Mouse (Mus musculus) embryonic facial prominence, embryonic 13.5 days (tissue): ENCODE data around the gene Patj. TPM values are rescaled to one million over a fixed set of nuclear protein-coding genes. Genes with fewer than 3 reads are reported as not detected.

Experiments
- ATAC-seq: fragments of 200-750 bp; cut with Nextera tagmentation; 2 replicates; pipeline ENCODE4 v1.8.0; 2017; ENCODE audit warnings: low read depth; ENCODE audit not compliant: insufficient number of reproducible peaks, insufficient read depth, low FRiP score, low TSS enrichment
- H3K27ac ChIP-seq: fragments of 300-500 bp; sonication (generic); 2 replicates; pipeline ENCODE4 v1.5.1; 2015; ENCODE audit warnings: moderate library complexity, mild to moderate bottlenecking, inconsistent platforms
- H3K27me3 ChIP-seq: fragments of 300-500 bp; sonication (generic); 2 replicates; pipeline ENCODE4 v1.6.1; 2015; ENCODE audit warnings: mild to moderate bottlenecking, inconsistent platforms
- H3K36me3 ChIP-seq: fragments of 300-500 bp; sonication (generic); 2 replicates; pipeline ENCODE4 v1.6.1; 2015; ENCODE audit warnings: mild to moderate bottlenecking, inconsistent platforms
- H3K4me1 ChIP-seq: fragments of 300-500 bp; sonication (generic); 2 replicates; pipeline ENCODE4 v1.6.1; 2015; ENCODE audit warnings: inconsistent platforms
- H3K4me2 ChIP-seq: fragments of 300-500 bp; sonication (generic); 2 replicates; pipeline ENCODE4 v1.6.1; 2015; ENCODE audit warnings: moderate library complexity, mild to moderate bottlenecking, inconsistent platforms
- H3K4me3 ChIP-seq: fragments of 300-500 bp; sonication (generic); 2 replicates; pipeline ENCODE4 v1.5.1; 2015; ENCODE audit warnings: mild to moderate bottlenecking, inconsistent platforms
- H3K9ac ChIP-seq: fragments of 300-500 bp; sonication (generic); 2 replicates; pipeline ENCODE4 v1.6.1; 2015; ENCODE audit warnings: mild to moderate bottlenecking, inconsistent platforms
- H3K9me3 ChIP-seq: fragments of 300-500 bp; sonication (generic); 2 replicates; pipeline ENCODE4 v1.6.1; 2016; ENCODE audit warnings: inconsistent platforms
- WGBS: fragments of 180-500 bp; shearing (Covaris S2); methylation state at CpG from one replicate; pipeline ENCODE4 v1.1.7; 2015; ENCODE audit warnings: mixed read lengths; 5-methylcytosine and 5-hydroxymethylcytosine counted together
- polyA plus RNA-seq: library from polyadenylated mRNA; unstranded; fragments of >200 nt; fragmentation: Nextera tagmentation; extraction: Ambion mirVana; gene quantifications from 2 replicates; pipeline ENCODE4 v1.2.1, GENCODE M21; 2015

The Patj gene
- polyA plus RNA-seq, 1 experiment from 2014 or later = 12.9 TPM

DNA sequence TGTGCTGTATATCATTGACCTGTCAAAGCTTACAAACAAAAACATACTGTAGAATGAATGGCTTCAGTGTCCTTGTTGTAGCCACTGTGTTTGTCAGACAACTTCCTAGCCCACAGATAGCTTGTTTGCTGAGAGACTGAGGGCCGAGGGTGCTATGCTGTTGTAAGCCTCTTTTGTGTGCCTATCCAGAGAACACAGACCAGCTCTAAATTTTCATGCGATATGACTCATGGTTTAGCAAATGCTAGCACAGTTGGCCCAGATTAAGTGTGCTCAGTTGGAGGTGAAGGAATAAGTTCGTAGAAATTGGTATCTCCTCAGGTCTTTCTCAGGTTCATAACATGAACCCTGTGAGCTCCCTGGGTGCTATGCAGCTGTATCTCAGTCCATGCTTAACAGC is 82.4 kb downstream of the Patj start:
- H3K27ac ChIP-seq = no peak overlapping the region
- H3K4me1 ChIP-seq = no peaks in the 10 kb centered on the region
- no peak overlapping the region for H3K4me2 ChIP-seq
- WGBS = 63% methylated on average over 3 of the region's 3 CpGs
- no peaks in the 10 kb centered on the region for H3K27me3 ChIP-seq
- H3K9me3 ChIP-seq = no peaks in the 10 kb centered on the region
- H3K9ac ChIP-seq = no peak overlapping the region
- H3K4me3 ChIP-seq = no peak overlapping the region
- ATAC-seq = no peak
- no peaks in the 10 kb centered on the region for H3K36me3 ChIP-seq

DNA sequence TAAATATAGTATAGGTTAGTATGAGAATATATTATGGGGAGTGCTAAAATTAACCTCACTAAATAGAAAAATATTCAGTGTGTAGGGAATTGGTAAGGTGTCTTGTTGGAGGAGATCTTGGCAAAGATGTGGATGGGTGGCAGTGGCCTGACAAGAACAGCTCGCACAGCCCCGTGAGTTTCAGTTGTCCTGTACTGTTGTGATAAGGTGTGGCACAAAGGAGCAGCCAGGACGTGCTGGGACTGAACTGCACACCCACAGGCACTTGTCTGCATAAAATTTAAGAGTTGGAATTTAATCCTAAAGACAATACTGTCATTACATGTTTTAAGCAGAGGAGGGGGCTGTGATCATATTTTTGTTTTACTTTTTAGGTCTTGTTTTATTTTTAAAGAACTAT is 90.9 kb downstream of the Patj start:
- H3K4me3 ChIP-seq = no peak overlapping the region
- no peaks in the 10 kb centered on the region for H3K4me1 ChIP-seq
- WGBS = 70% methylated on average over 3 of the region's 3 CpGs
- no peaks in the 10 kb centered on the region for H3K9me3 ChIP-seq
- H3K4me2 ChIP-seq = no peak overlapping the region
- H3K36me3 ChIP-seq = no peaks in the 10 kb centered on the region
- H3K9ac ChIP-seq = no peak overlapping the region
- no peak overlapping the region for H3K27ac ChIP-seq
- no peaks in the 10 kb centered on the region for H3K27me3 ChIP-seq
- no peak for ATAC-seq

DNA sequence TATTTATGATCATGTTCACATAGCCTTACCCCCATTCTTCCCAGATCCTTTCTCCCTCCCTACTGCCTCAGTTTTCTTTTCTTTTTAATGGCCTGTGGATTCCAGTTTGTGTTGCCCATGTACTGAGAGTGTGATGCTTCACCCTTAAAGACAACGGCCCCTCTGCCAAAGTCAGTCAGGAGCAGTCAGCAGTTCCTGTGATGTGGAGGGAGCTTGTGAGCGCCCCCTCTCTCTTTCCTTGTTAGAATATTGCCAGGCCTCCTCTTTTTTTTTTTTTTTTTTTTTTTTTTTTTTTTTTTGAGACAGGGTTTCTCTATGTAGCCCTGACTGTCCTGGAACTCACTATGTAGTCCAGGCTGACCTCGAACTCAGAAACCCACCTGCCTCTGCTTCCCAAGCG is 91.3 kb downstream of the Patj start:
- Histone ChIP-seq H3K4me3 (no peak overlapping the region), H3K9ac (no peak overlapping the region), H3K27me3 (no peaks in the 10 kb centered on the region), H3K36me3 (no peaks in the 10 kb centered on the region), H3K9me3 (no peaks in the 10 kb centered on the region), H3K27ac (no peak overlapping the region), H3K4me2 (no peak overlapping the region), H3K4me1 (no peaks in the 10 kb centered on the region)
- no peak for ATAC-seq
- 85% methylated on average over 4 of the region's 4 CpGs for WGBS

DNA sequence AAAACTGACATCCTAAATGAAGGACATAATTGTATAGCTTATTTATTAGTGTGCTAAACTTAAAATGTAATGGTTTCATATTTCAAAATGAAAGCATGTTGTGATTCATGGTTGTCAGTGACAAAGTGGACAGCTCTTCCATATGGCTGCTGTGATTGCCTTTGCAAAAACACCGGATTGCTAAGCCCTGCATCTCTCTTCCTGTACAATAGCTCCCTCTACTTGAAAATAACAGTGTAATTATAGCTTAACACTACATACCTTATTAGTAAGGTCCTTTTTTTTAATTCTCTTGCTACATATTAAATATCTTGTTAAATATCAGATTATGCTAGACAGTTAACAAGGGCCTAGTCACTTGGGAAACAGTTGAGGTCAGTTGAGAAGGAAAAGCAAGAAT is 93.8 kb downstream of the Patj start:
- Histone ChIP-seq H3K4me1 (0 out of 2 replicates have a peak, but pooled peaks cover 1% of the 10 kb centered on the region), H3K9me3 (no peaks in the 10 kb centered on the region), H3K9ac (no peak overlapping the region), H3K27me3 (no peaks in the 10 kb centered on the region), H3K4me3 (no peak overlapping the region), H3K36me3 (no peaks in the 10 kb centered on the region), H3K27ac (no peak overlapping the region), H3K4me2 (no peak overlapping the region)
- 50% methylated on average over 1 of the region's 1 CpGs for WGBS
- no peak for ATAC-seq

DNA sequence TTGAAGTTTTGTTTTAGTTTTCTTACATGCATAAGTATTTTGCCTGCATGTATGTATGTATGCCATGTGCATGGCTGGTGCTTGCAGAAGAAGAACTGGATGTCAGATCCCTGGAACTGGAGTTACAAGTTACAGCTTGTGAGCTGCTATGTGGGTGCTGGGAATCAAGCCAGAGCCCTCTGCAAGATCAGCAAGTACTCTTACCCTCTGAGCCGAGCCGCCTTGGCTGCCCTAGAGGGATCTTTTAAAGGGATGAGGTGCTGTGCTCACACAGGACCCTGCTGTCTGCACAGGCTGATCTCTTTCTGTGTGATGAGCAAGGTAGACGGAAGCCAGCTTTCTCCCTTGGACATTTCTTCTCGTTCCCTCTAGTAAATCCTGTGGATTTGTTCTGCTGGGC is 102.8 kb downstream of the Patj start:
- Histone ChIP-seq H3K27me3 (no peaks in the 10 kb centered on the region), H3K4me1 (0 out of 2 replicates have a peak, but pooled peaks cover 3% of the 10 kb centered on the region), H3K4me2 (no peak overlapping the region), H3K27ac (no peak overlapping the region), H3K9me3 (no peaks in the 10 kb centered on the region), H3K9ac (no peak overlapping the region), H3K36me3 (peaks cover 10% of the 10 kb centered on the region), H3K4me3 (no peak overlapping the region)
- 85% methylated on average over 4 of the region's 4 CpGs for WGBS
- no peak for ATAC-seq

DNA sequence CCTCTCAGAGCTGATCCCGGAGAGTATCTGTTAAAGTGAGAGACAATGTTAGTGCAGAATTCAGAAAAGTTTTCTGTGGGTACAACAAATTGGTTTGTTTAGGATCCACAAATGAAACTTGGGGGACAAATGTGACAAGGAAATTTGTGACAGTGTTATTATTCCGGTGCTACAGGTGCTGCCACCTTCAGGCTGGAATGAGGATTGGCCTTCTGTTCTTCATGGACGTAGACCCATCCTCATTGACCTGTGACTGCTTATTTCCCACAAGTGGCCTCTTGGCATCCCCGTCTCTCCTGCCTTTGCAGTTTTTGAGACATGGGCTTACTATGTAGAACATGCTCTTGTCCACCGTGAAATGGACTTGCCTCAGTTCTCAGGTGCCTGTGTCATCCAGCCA is 104.6 kb downstream of the Patj start:
- ATAC-seq = no peak
- Histone ChIP-seq H3K9me3 (no peaks in the 10 kb centered on the region), H3K4me2 (no peak overlapping the region), H3K36me3 (peaks cover 10% of the 10 kb centered on the region), H3K4me1 (no peaks in the 10 kb centered on the region), H3K4me3 (no peak overlapping the region), H3K27me3 (no peaks in the 10 kb centered on the region), H3K9ac (no peak overlapping the region), H3K27ac (no peak overlapping the region)
- WGBS = 66% methylated on average over 5 of the region's 5 CpGs

DNA sequence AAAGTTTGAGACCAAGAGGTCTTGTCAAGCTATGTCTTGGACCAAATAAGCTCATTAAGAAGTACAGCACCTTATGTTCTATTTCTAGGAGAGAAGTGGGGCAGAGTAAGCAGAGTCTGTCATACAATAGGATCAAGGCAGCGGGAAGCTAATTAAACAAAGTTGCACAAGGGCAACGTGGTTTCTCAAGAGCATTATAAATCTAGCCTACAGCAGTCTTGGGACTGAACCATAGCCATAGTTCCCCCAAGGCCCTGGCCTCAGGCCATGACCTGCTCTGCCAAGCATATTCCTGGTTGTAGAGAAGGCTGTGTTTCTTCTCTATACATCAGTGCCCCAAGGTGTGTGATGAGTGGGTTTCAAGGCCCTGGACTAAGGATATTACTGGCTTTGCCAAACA is 105.3 kb downstream of the Patj start:
- Histone ChIP-seq H3K9me3 (no peaks in the 10 kb centered on the region), H3K4me3 (no peak overlapping the region), H3K9ac (no peak overlapping the region), H3K36me3 (peaks cover 10% of the 10 kb centered on the region), H3K4me1 (no peaks in the 10 kb centered on the region), H3K4me2 (no peak overlapping the region), H3K27ac (no peak overlapping the region), H3K27me3 (no peaks in the 10 kb centered on the region)
- WGBS = 95% methylated on average over 2 of the region's 2 CpGs
- no peak for ATAC-seq

DNA sequence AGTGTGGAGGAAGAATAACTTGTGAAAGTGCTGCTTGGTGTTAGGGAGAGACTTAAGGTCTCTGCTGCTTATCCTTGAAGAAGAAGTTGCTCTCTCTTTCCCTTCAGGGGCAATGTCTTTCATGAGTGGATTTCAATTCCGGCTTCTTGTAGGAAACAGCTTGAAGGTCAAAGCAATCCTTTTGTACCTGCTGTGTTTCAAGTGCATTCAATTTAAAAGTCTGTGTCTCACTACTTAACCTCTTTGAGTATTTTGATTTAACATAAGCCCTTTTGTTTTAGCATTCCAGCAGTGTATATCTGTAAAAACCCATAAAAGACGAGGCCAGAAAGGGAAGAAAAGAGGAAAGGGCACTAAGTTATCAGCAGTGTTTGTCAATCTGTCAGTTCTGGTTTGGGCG is 109.2 kb downstream of the Patj start:
- no peak for ATAC-seq
- H3K4me2 ChIP-seq = no peak overlapping the region
- H3K4me1 ChIP-seq = 0 out of 2 replicates have a peak, but pooled peaks cover 5% of the 10 kb centered on the region
- H3K4me3 ChIP-seq = no peak overlapping the region
- no peak overlapping the region for H3K27ac ChIP-seq
- H3K9me3 ChIP-seq = no peaks in the 10 kb centered on the region
- WGBS = 73% methylated on average over 3 of the region's 3 CpGs
- no peak overlapping the region for H3K9ac ChIP-seq
- H3K36me3 ChIP-seq = no peaks in the 10 kb centered on the region
- H3K27me3 ChIP-seq = no peaks in the 10 kb centered on the region

DNA sequence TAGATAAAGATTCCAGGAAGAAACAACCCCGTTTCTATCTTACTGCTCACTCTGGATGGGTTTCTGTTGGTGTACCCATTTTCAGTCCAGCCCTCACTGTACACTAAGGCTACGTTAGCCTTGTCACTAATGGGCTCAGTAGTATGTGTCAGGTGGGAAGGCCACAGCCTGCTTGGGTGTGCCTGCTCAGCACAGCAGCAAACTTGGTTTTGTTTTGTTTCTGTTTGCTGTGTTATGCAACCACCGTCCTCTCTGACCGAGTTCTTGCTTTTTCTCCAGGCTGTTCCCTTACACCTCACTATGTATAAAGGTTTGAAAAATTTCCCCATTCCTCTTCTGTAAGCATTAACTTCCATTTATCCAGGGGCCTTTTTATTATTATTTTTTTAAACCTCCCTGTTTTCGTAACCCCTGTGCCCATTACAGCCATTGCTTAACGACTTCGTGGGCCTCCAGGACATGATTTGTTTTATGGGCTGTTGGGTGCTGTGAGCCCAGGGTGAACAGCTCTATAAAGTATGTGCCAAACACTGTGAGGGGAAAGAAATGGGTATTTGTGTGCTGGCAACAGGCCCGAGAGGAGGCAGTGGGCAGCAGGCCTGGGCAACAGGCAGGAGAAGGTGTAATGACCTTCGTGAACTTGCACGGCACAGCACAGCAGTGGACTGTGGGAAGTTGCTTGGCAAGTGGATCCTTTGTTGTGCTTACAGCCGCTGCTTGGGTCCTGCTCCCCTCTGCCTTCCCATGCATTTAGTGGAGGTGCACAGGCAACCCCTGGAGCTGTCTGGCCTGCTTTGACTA is 113.1 kb downstream of the Patj start:
- no peaks in the 10 kb centered on the region for H3K9me3 ChIP-seq
- no peaks in the 10 kb centered on the region for H3K36me3 ChIP-seq
- no peak overlapping the region for H3K27ac ChIP-seq
- peaks cover 28% of the 10 kb centered on the region for H3K4me1 ChIP-seq
- no peak overlapping the region for H3K9ac ChIP-seq
- H3K27me3 ChIP-seq = no peaks in the 10 kb centered on the region
- WGBS = 83% methylated on average over 11 of the region's 11 CpGs
- no peak overlapping the region for H3K4me3 ChIP-seq
- no peak for ATAC-seq
- H3K4me2 ChIP-seq = no peak overlapping the region

DNA sequence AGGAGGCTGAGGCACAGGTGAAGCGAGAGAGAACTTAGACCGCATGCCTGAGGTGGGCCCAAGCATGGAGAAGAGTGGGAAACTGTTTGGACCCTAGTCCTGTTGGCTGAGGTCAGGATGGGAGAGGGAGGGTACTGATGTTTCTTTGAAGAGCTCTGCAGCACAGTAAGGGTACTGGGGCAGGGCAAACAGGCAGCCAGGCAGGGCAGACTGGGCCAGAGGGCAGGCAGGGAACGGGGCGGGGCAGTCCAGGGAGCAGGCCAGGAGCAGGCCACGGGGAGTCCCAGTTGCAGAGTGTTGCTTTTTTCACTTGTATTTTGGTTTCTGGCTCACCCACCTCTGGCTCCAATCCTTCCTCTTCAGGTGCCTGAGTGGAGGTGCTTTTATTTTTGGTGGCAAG is 114.4 kb downstream of the Patj start:
- Histone ChIP-seq H3K27me3 (no peaks in the 10 kb centered on the region), H3K4me3 (no peak overlapping the region), H3K9me3 (no peaks in the 10 kb centered on the region), H3K36me3 (no peaks in the 10 kb centered on the region), H3K4me2 (no peak overlapping the region), H3K9ac (no peak overlapping the region), H3K4me1 (peaks cover 28% of the 10 kb centered on the region), H3K27ac (no peak overlapping the region)
- ATAC-seq = no peak
- WGBS = 87% methylated on average over 5 of the region's 5 CpGs

DNA sequence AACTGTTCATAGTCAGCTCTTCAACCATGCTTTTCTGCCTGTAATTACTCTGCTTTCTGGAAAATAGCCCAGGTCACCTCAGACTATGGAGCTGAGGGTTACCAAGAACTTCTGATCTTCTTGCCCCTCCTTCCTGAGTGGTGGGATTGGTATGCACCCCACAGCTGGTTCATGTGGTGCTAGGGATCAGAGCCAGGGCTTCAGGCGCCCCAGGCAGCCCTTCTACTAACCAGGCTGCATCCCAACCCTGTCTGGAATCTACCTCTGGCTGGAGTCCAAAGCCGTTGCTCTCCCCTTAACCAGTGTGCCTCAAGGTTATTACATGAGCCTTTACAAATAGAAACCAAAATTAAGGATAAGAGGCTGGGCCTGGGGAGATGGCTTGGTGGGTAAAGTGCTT is 115.7 kb downstream of the Patj start:
- H3K27ac ChIP-seq = peak overlapping the region; percentile 90
- no peak overlapping the region for H3K9ac ChIP-seq
- H3K4me3 ChIP-seq = no peak overlapping the region
- H3K4me2 ChIP-seq = 0 out of 2 replicates have a peak overlapping the region, but pooled peaks have one; percentile 7
- H3K27me3 ChIP-seq = no peaks in the 10 kb centered on the region
- H3K9me3 ChIP-seq = no peaks in the 10 kb centered on the region
- no peaks in the 10 kb centered on the region for H3K36me3 ChIP-seq
- peak; percentile 84 for ATAC-seq
- peaks cover 28% of the 10 kb centered on the region for H3K4me1 ChIP-seq
- 32% methylated on average over 2 of the region's 2 CpGs for WGBS

DNA sequence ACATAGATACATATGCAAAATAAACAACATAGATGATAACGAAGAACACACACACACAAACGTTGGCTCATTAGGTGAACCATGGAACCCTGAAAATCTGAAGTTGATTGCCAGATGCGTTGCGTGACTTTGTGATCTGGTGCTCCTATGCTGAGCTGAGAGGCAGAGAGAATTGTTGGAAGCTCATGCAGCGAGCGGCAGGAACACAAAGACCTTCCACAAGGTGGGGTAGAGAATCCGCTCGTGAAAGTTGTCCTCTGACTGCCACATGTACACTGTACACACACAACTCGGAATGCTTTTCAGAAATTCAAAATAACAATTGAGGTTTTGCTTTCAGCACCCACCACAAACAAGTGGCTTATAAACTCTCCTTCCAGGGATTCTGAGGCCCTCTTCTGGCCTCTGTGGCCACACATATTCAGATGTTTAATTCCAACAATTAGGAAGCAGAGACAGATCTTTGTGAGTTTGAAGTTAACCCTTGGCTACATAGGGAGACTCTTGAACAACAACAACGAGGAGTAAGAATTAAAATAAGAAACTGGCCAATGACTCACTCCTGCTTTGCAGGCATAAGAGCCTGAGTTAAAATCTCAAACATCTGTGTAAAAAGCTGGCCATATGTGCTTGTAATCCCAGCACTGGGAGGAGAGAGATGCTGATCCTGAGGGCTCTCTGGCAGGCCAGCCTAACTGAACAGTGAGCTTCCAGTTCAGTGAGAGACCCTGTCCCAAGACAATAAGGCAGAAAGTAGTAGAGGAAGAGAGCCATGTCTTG is 116.6 kb downstream of the Patj start:
- no peak for ATAC-seq
- Histone ChIP-seq H3K27me3 (no peaks in the 10 kb centered on the region), H3K9ac (no peak overlapping the region), H3K4me1 (peaks cover 28% of the 10 kb centered on the region), H3K9me3 (no peaks in the 10 kb centered on the region), H3K36me3 (no peaks in the 10 kb centered on the region), H3K27ac (peak overlapping the region; percentile 90), H3K4me2 (no peak overlapping the region), H3K4me3 (no peak overlapping the region)
- 64% methylated on average over 10 of the region's 10 CpGs for WGBS
